Mouse (Mus musculus): ENCODE measurements at regions not wholly inside any gene's neighbourhood (a gene's known extent, or its start where the extent isn't known, plus 50 kb on each side); places are given as distances from the start of the nearest gene placed in this dataset.
A peak's percentile ranks its signal among the peaks of the same experiment; 100 is the strongest.

- DNase-seq: no peak
These were observed 153.7 kb upstream of the Rpl34 start for GRCm38 (mm10) chr3:130883928-130884327.

- no peak for DNase-seq
These were observed 153.1 kb upstream of the Rpl34 start for GRCm38 (mm10) chr3:130883319-130883718.

- DNase-seq: no peak
These were observed 150.3 kb upstream of the Rpl34 start for GRCm38 (mm10) chr3:130880482-130880881.

- no peak for DNase-seq
These were observed 149.3 kb upstream of the Rpl34 start for GRCm38 (mm10) chr3:130879463-130879862.

- no peak for DNase-seq
These were observed 148.6 kb upstream of the Rpl34 start for GRCm38 (mm10) chr3:130878834-130879233.

GRCm38 (mm10) chr3:130877981-130878380, 147.8 kb upstream of the Rpl34 start:
- no peak for DNase-seq

GRCm38 (mm10) chr3:130873745-130874144, 143.5 kb upstream of the Rpl34 start:
- no peak for DNase-seq

- DNase-seq: no peak
These were observed 136.9 kb upstream of the Rpl34 start for GRCm38 (mm10) chr3:130866952-130867632.

- no peak for DNase-seq
These were observed 134.6 kb upstream of the Rpl34 start for GRCm38 (mm10) chr3:130864783-130865182.

- DNase-seq: no peak
These were observed 133.2 kb upstream of the Rpl34 start for GRCm38 (mm10) chr3:130863376-130863775.

GRCm38 (mm10) chr3:130860315-130860714, 130.1 kb upstream of the Rpl34 start:
- no peak for DNase-seq

- DNase-seq: no peak
These were observed 123.7 kb upstream of the Rpl34 start for GRCm38 (mm10) chr3:130853866-130854265.

- DNase-seq: no peak
These were observed 120.6 kb upstream of the Rpl34 start for GRCm38 (mm10) chr3:130850766-130851308.

- DNase-seq: no peak
These were observed 111.6 kb upstream of the Rpl34 start for GRCm38 (mm10) chr3:130841755-130842154.

GRCm38 (mm10) chr3:130839924-130840440, 109.8 kb upstream of the Rpl34 start:
- no peak for DNase-seq

GRCm38 (mm10) chr3:130838626-130839422, 108.6 kb upstream of the Rpl34 start:
- DNase-seq: no peak

GRCm38 (mm10) chr3:130833722-130834121, 103.5 kb upstream of the Rpl34 start:
- DNase-seq: no peak

GRCm38 (mm10) chr3:130833082-130833481, 102.9 kb upstream of the Rpl34 start:
- DNase-seq: peak; percentile 6

GRCm38 (mm10) chr3:130831788-130832187, 101.6 kb upstream of the Rpl34 start:
- DNase-seq: no peak

GRCm38 (mm10) chr3:130828346-130828745, 98.1 kb upstream of the Rpl34 start:
- DNase-seq: no peak

GRCm38 (mm10) chr3:130827934-130828333, 97.7 kb upstream of the Rpl34 start:
- no peak for DNase-seq

GRCm38 (mm10) chr3:130827021-130827420, 96.8 kb upstream of the Rpl34 start:
- no peak for DNase-seq

- no peak for DNase-seq
These were observed 89.6 kb upstream of the Rpl34 start for GRCm38 (mm10) chr3:130819837-130820098.
